In the genomic region with DNA sequence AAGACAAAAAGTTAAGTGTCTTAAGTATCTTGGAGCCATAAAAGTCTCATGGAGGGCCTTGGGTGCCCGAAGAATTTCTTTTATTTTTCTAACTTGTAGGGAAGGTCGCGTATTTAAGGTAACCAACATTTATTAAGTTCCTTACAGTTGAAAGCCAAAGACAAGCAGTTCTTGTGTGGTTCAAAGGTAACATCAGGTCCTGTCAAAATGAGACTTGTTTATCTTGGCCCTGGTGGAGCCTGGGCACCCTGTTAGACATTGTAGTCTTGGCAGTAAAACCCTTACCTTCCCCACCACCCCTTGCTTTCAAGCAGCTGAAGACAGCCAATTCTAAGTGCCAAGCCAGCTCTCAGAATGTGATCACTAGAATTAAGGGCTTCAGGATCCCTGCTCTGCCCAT, we compare ENCODE assay signal across 8 mouse cellular contexts. TPM values are rescaled to one million over a fixed set of nuclear protein-coding genes. Genes with fewer than 3 reads are reported as not detected.
DNase-seq lines count a peak whose midpoint lies in the region; ATAC-seq and TF ChIP-seq lines count a peak whose summit lies in the region.

No protein-coding gene starts in this region.

- TF ChIP-seq CTCF in bone marrow, adult 2 months (IDR thresholded peaks at IDR 0.05; ENCODE audit: control insufficient read depth, insufficient read depth, low read length) = no peak

- no peaks in the 10 kb centered on the region for H3K9me3 ChIP-seq in heart, embryonic 13.5 days
- H3K9me3 ChIP-seq in intestine, embryonic 14.5 days (ENCODE audit: control insufficient read depth, low read length) = no peaks in the 10 kb centered on the region
- no peaks in the 10 kb centered on the region for H3K9me3 ChIP-seq in midbrain, embryonic 14.5 days (ENCODE audit: control insufficient read depth, low read length)

- no peaks in the 10 kb centered on the region for H3K27me3 ChIP-seq in heart, embryonic 13.5 days (replicated peaks)
- H3K27me3 ChIP-seq in intestine, embryonic 14.5 days (replicated peaks; ENCODE audit: control insufficient read depth, insufficient read depth, low read length) = no peaks in the 10 kb centered on the region
- H3K27me3 ChIP-seq in midbrain, embryonic 14.5 days (ENCODE audit: control insufficient read depth, insufficient read depth, low read length) = no peaks in the 10 kb centered on the region

- no peak for TF ChIP-seq POLR2A in bone marrow, adult 2 months (IDR thresholded peaks at IDR 0.05; ENCODE audit: borderline replicate concordance, control insufficient read depth, low read depth, low read length)

- no peak for ATAC-seq in heart, embryonic 13.5 days (ENCODE audit: extremely low read depth, insufficient number of reproducible peaks, low FRiP score, low TSS enrichment)
- ATAC-seq in intestine, embryonic 14.5 days (replicated peaks; ENCODE audit: low FRiP score, low TSS enrichment, low read depth) = no peak
- no peak for ATAC-seq in midbrain, embryonic 14.5 days (ENCODE audit: low FRiP score, low TSS enrichment)

- H3K4me2 ChIP-seq in heart, embryonic 13.5 days = peak overlapping the region; percentile 80
- H3K4me2 ChIP-seq in intestine, embryonic 14.5 days (ENCODE audit: low read length) = peak overlapping the region; percentile 53
- H3K4me2 ChIP-seq in midbrain, embryonic 14.5 days (ENCODE audit: low read length) = peak overlapping the region; percentile 71

- peak overlapping the region; percentile 77 for H3K4me3 ChIP-seq in heart, embryonic 13.5 days
- H3K4me3 ChIP-seq in bone marrow, adult 2 months (replicated peaks; ENCODE audit: control insufficient read depth, low read depth, low read length) = peak overlapping the region; percentile 33
- peak overlapping the region; percentile 59 for H3K4me3 ChIP-seq in intestine, embryonic 14.5 days (ENCODE audit: low read depth, low read length)
- H3K4me3 ChIP-seq in midbrain, embryonic 14.5 days (replicated peaks; ENCODE audit: low read depth, low read length) = peak overlapping the region; percentile 66

- peak overlapping the region; percentile 95 for H3K27ac ChIP-seq in heart, embryonic 13.5 days (replicated peaks)
- H3K27ac ChIP-seq in bone marrow, adult 2 months (ENCODE audit: control insufficient read depth, insufficient read depth, low read depth, low read length, poor library complexity) = peak overlapping the region; percentile 51; the same call in 1 of the 2 replicates
- peak overlapping the region; percentile 89; the same call in 1 of the 2 replicates for H3K27ac ChIP-seq in intestine, embryonic 14.5 days (ENCODE audit: low read depth)
- H3K27ac ChIP-seq in midbrain, embryonic 14.5 days (replicated peaks; ENCODE audit: low read depth, low read length) = no peak overlapping the region

- H3K4me1 ChIP-seq in heart, embryonic 13.5 days = peaks cover 22% of the 10 kb centered on the region
- H3K4me1 ChIP-seq in bone marrow, adult 2 months (ENCODE audit: control insufficient read depth, insufficient read depth, low read length) = peaks cover 7% of the 10 kb centered on the region; the same call in 1 of the 2 replicates
- H3K4me1 ChIP-seq in intestine, embryonic 14.5 days (replicated peaks; ENCODE audit: control insufficient read depth, insufficient read depth, low read length) = peaks cover 13% of the 10 kb centered on the region
- H3K4me1 ChIP-seq in midbrain, embryonic 14.5 days (ENCODE audit: control insufficient read depth, insufficient read depth, low read length) = peaks cover 15% of the 10 kb centered on the region

- peaks cover 18% of the 10 kb centered on the region for H3K36me3 ChIP-seq in heart, embryonic 13.5 days
- peaks cover 8% of the 10 kb centered on the region; the same call in 1 of the 2 replicates for H3K36me3 ChIP-seq in intestine, embryonic 14.5 days (ENCODE audit: control insufficient read depth, insufficient read depth, low read length)
- no peaks in the 10 kb centered on the region for H3K36me3 ChIP-seq in midbrain, embryonic 14.5 days (ENCODE audit: control insufficient read depth, insufficient read depth, low read length)

- peak overlapping the region; percentile 80 for H3K9ac ChIP-seq in heart, embryonic 13.5 days
- peak overlapping the region; percentile 53 for H3K9ac ChIP-seq in intestine, embryonic 14.5 days (ENCODE audit: low read length)
- H3K9ac ChIP-seq in midbrain, embryonic 14.5 days (replicated peaks; ENCODE audit: low read length) = 0 out of 2 replicates have a peak overlapping the region, but pooled peaks have one; percentile 34

- intact Hi-C loops in heart, postnatal 10 days (cut with DNase I) = no loop called here

- 76% methylated on average over 3 of the region's 3 CpGs for WGBS in heart, embryonic 13.5 days
- WGBS in bone marrow, adult 2 months = 60% methylated on average over 3 of the region's 3 CpGs
- WGBS in intestine, embryonic 14.5 days = 72% methylated on average over 3 of the region's 3 CpGs
- 87% methylated on average over 3 of the region's 3 CpGs for WGBS in midbrain, embryonic 14.5 days

- DNase-seq in heart, postnatal 10 days = no peak
- no peak for DNase-seq in intestine, embryonic 14.5 days (ENCODE audit: low spot score)
- DNase-seq in midbrain, embryonic 14.5 days = no peak
- DNase-seq in spleen, postnatal 10 days (ENCODE audit: low spot score in 2 of 2) = no peak
- DNase-seq in right cerebral cortex, postnatal 14 days = no peak
- no peak for DNase-seq in urinary bladder, postnatal 25 days (ENCODE audit: low spot score)

RNA-seq across cellular contexts. Expression of a gene that starts 0.9 kb away (rescaled TPM):
- 8.7 and 9.0 TPM in 2 replicates for polyA plus RNA-seq in heart, embryonic 13.5 days (2015; fragmentation: Nextera tagmentation; extraction: Ambion mirVana)
- 10 to 100 TPM; 12.3 to 15.3 TPM for total RNA-seq in heart, postnatal 10 days (2021)
- polyA plus RNA-seq in bone marrow, adult 2 months (2011; ENCODE audit: insufficient read depth, insufficient read length, low replicate concordance, missing spikeins) = 18.5 and 28.7 TPM in 2 replicates
- polyA plus RNA-seq in intestine, embryonic 14.5 days (2014; fragmentation: Nextera tagmentation; extraction: Ambion mirVana) = 16.4 and 16.6 TPM in 2 replicates
- 15.7 and 19.5 TPM in 2 replicates for polyA plus RNA-seq in midbrain, embryonic 14.5 days (2014; fragmentation: Nextera tagmentation; extraction: Ambion mirVana)

RNA-seq across cellular contexts. Expression of a gene that starts 25.6 kb away (rescaled TPM):
- 1.5 and 2.4 TPM in 2 replicates for polyA plus RNA-seq in heart, embryonic 13.5 days (2015; fragmentation: Nextera tagmentation; extraction: Ambion mirVana)
- total RNA-seq in heart, postnatal 10 days (2021) = under 1 TPM in 1 of 2 experiments, not detected in 1; 0.37 TPM
- 2.7 TPM in 1 of 2 replicates, not detected in the other for polyA plus RNA-seq in bone marrow, adult 2 months (2011; ENCODE audit: insufficient read depth, insufficient read length, low replicate concordance, missing spikeins)
- polyA plus RNA-seq in intestine, embryonic 14.5 days (2014; fragmentation: Nextera tagmentation; extraction: Ambion mirVana) = 56.5 and 63.9 TPM in 2 replicates
- polyA plus RNA-seq in midbrain, embryonic 14.5 days (2014; fragmentation: Nextera tagmentation; extraction: Ambion mirVana) = 1,182 and 1,543 TPM in 2 replicates

RNA-seq across cellular contexts. Expression of a gene that starts 30.8 kb away (rescaled TPM):
- polyA plus RNA-seq in heart, embryonic 13.5 days (2015; fragmentation: Nextera tagmentation; extraction: Ambion mirVana) = 23.1 and 26.5 TPM in 2 replicates
- total RNA-seq in heart, postnatal 10 days (2021) = 10 to 100 TPM; 24.8 to 27.7 TPM
- 44.7 and 86.6 TPM in 2 replicates for polyA plus RNA-seq in bone marrow, adult 2 months (2011; ENCODE audit: insufficient read depth, insufficient read length, low replicate concordance, missing spikeins)
- polyA plus RNA-seq in intestine, embryonic 14.5 days (2014; fragmentation: Nextera tagmentation; extraction: Ambion mirVana) = 53.7 and 57.1 TPM in 2 replicates
- 40.3 and 46.9 TPM in 2 replicates for polyA plus RNA-seq in midbrain, embryonic 14.5 days (2014; fragmentation: Nextera tagmentation; extraction: Ambion mirVana)

RNA-seq across cellular contexts. Expression of a gene that starts 46.9 kb away (rescaled TPM):
- polyA plus RNA-seq in heart, embryonic 13.5 days (2015; fragmentation: Nextera tagmentation; extraction: Ambion mirVana) = 1.1 and 1.5 TPM in 2 replicates
- 10 to 100 TPM in 1 of 2 experiments, 1 to 10 TPM in 1; 9.3 to 10.2 TPM for total RNA-seq in heart, postnatal 10 days (2021)
- polyA plus RNA-seq in bone marrow, adult 2 months (2011; ENCODE audit: insufficient read depth, insufficient read length, low replicate concordance, missing spikeins) = 11.2 and 29.3 TPM in 2 replicates
- polyA plus RNA-seq in intestine, embryonic 14.5 days (2014; fragmentation: Nextera tagmentation; extraction: Ambion mirVana) = 2.6 and 2.8 TPM in 2 replicates
- polyA plus RNA-seq in midbrain, embryonic 14.5 days (2014; fragmentation: Nextera tagmentation; extraction: Ambion mirVana) = 0.19 and 0.39 TPM in 2 replicates

Comparison
In these comparisons a context has a peak if more than half of its experiments do, and no peak if none do; other contexts are left out.
1. RNA of a gene that starts 25.6 kb away (polyA plus RNA-seq): 1,182 to 1,543 TPM in midbrain, embryonic 14.5 days; 56.5 to 63.9 TPM in intestine, embryonic 14.5 days, 2.7 TPM in bone marrow, adult 2 months and 1.5 to 2.4 TPM in heart, embryonic 13.5 days; every median in the first group is over 10 times any median in the second.
2. Peak in every context shown above with its lines, with median percentiles within 50 percentile points of each other: H3K4me2 ChIP-seq, H3K4me3 ChIP-seq and H3K9ac ChIP-seq.